Mouse (Mus musculus): ENCODE measurements at regions not wholly inside any gene's neighbourhood (a gene's known extent, or its start where the extent isn't known, plus 50 kb on each side); places are given as distances from the start of the nearest gene placed in this dataset.
A peak's percentile ranks its signal among the peaks of the same experiment; 100 is the strongest.

DNA sequence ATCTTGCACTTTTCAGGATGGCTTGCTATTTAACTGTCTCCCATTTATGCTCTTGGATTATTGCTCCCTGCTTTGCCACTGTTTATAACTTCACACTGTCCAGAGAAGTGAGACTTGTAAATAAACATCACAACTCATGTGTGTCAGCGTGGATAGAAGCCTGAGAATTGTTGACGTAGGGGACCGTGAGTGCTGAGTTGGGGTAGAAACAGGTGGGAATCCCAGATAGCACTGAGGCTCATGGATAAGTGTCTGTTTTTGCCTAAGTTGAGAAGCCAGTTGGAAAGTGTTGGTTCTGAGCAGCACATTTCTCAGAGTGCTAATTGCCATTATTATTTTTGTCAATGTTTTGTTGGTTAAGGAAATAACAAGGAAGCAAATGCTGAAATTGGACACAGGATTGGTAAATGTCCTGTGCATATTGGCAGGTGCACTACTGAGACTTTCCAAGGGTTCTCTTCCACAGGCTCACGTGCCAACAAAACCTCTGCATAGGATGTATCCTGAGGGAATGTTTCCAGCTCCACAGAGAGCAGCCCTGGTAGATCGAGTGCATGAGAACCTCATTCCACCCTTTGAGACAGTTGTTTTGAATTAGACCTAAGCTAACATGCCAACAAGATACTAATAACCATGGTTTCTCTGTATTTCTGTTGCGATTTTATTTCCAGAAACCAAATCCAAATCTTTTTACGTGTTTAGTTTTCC lies 74.3 kb upstream of the Grb10 start:
- no peak for DNase-seq (ENCODE audit: low spot score)

GRCm38 (mm10) chr11:12107711-12108110 lies 69.2 kb upstream of the Grb10 start:
- DNase-seq (ENCODE audit: low spot score), result no peak

- DNase-seq (ENCODE audit: low spot score), result peak; percentile 17
These were observed 52.5 kb upstream of the Grb10 start for GRCm38 (mm10) chr11:12090961-12091360.

- no peak for DNase-seq (ENCODE audit: low spot score)
These were observed 51.4 kb upstream of the Grb10 start for GRCm38 (mm10) chr11:12089788-12090365.
